Mouse (Mus musculus) stomach, embryonic 16.5 days (tissue): ENCODE results near the gene 9230112D13Rik. TPM values are rescaled to one million over a fixed set of nuclear protein-coding genes. Genes with fewer than 3 reads are reported as not detected.

Experiments used
- ATAC-seq: fragments of 200-750 bp; cut with Nextera tagmentation; 2 replicates; pipeline ENCODE4 v1.8.0; 2017; ENCODE audit warnings: moderate number of reproducible peaks, moderate TSS enrichment; ENCODE audit not compliant: insufficient read depth, low FRiP score
- H3K27ac ChIP-seq: fragments of 300-500 bp; sonication (generic); 2 replicates; pipeline ENCODE4 v1.5.1; 2014; ENCODE audit warnings: low read length
- H3K27me3 ChIP-seq: fragments of 300-500 bp; sonication (generic); 2 replicates; pipeline ENCODE4 v1.6.1; 2014; ENCODE audit warnings: low read length, control low read depth, mixed read lengths; ENCODE audit not compliant: control insufficient read depth, insufficient read depth
- H3K36me3 ChIP-seq: fragments of 300-500 bp; sonication (generic); 2 replicates; pipeline ENCODE4 v1.6.1; 2014; ENCODE audit warnings: low read length; ENCODE audit not compliant: control insufficient read depth, insufficient read depth
- H3K4me1 ChIP-seq: fragments of 300-500 bp; sonication (generic); 2 replicates; pipeline ENCODE4 v1.6.1; 2014; ENCODE audit warnings: low read length, control low read depth, mixed read lengths; ENCODE audit not compliant: control insufficient read depth, insufficient read depth
- H3K4me2 ChIP-seq: fragments of 300-500 bp; sonication (generic); 2 replicates; pipeline ENCODE4 v1.6.1; 2014; ENCODE audit warnings: low read depth, low read length, mixed read lengths
- H3K4me3 ChIP-seq: fragments of 300-500 bp; sonication (generic); replicated peaks from 2 replicates; pipeline ENCODE4 v1.5.1; 2014; ENCODE audit warnings: mild to moderate bottlenecking, low read length
- H3K9ac ChIP-seq: fragments of 300-500 bp; sonication (generic); 2 replicates; pipeline ENCODE4 v1.6.1; 2014; ENCODE audit warnings: low read length
- H3K9me3 ChIP-seq: fragments of 300-500 bp; sonication (generic); replicated peaks from 2 replicates; pipeline ENCODE4 v1.6.1; 2016; ENCODE audit warnings: low read length, control low read depth; ENCODE audit not compliant: control insufficient read depth
- WGBS: fragments of 180-500 bp; shearing (Covaris S2); extraction: QIAGEN DNeasy Blood & Tissue Kit; methylation state at CpG from one replicate; pipeline ENCODE4 v1.1.7; 2014; 5-methylcytosine and 5-hydroxymethylcytosine counted together
- polyA plus RNA-seq: library from polyadenylated mRNA; unstranded; fragments of >200 nt; fragmentation: Nextera tagmentation; extraction: Ambion mirVana; gene quantifications from 2 replicates; pipeline ENCODE4 v1.2.1, GENCODE M21; 2015

The 9230112D13Rik gene
- polyA plus RNA-seq, 1 experiment from 2014 or later, result not detected

- H3K27me3 ChIP-seq, result no peaks in the 10 kb centered on the region
- no peaks in the 10 kb centered on the region for H3K9me3 ChIP-seq
- peaks cover 31% of the 10 kb centered on the region for H3K4me1 ChIP-seq
- WGBS, result 51% methylated on average over 3 of the region's 3 CpGs
- no peak overlapping the region for H3K27ac ChIP-seq
- no peak overlapping the region for H3K4me3 ChIP-seq
- no peak for ATAC-seq
- no peak overlapping the region for H3K4me2 ChIP-seq
- H3K36me3 ChIP-seq, result no peaks in the 10 kb centered on the region
- H3K9ac ChIP-seq, result no peak overlapping the region
Measured at GRCm38 (mm10) chr14:34497346-34497745, 25.3 kb downstream of the 9230112D13Rik start.

- H3K4me1 ChIP-seq, result peaks cover 33% of the 10 kb centered on the region
- H3K27ac ChIP-seq, result no peak overlapping the region
- no peaks in the 10 kb centered on the region for H3K9me3 ChIP-seq
- H3K4me3 ChIP-seq, result no peak overlapping the region
- no peak overlapping the region for H3K9ac ChIP-seq
- H3K4me2 ChIP-seq, result no peak overlapping the region
- no peaks in the 10 kb centered on the region for H3K36me3 ChIP-seq
- ATAC-seq, result no peak
- H3K27me3 ChIP-seq, result no peaks in the 10 kb centered on the region
- 82% methylated on average over 3 of the region's 3 CpGs for WGBS
Measured at GRCm38 (mm10) chr14:34493682-34494081, 28.9 kb downstream of the 9230112D13Rik start.

GRCm38 (mm10) chr14:34492688-34493087 lies 29.9 kb downstream of the 9230112D13Rik start:
- no peak for ATAC-seq
- H3K9ac ChIP-seq, result no peak overlapping the region
- WGBS, result 76% methylated on average over 2 of the region's 2 CpGs

GRCm38 (mm10) chr14:34490965-34491364 lies 31.6 kb downstream of the 9230112D13Rik start:
- H3K27ac ChIP-seq, result no peak overlapping the region
- no peak overlapping the region for H3K9ac ChIP-seq
- H3K27me3 ChIP-seq, result no peaks in the 10 kb centered on the region
- 46% methylated on average over 1 of the region's 1 CpGs for WGBS
- H3K4me3 ChIP-seq, result no peak overlapping the region
- no peak overlapping the region for H3K4me2 ChIP-seq
- H3K9me3 ChIP-seq, result no peaks in the 10 kb centered on the region
- H3K4me1 ChIP-seq, result peaks cover 25% of the 10 kb centered on the region
- ATAC-seq, result no peak
- no peaks in the 10 kb centered on the region for H3K36me3 ChIP-seq

More at GRCm38 (mm10) chr14:34492688-34493087, 29.9 kb downstream of the 9230112D13Rik start:
- Histone ChIP-seq H3K4me2 (no peak overlapping the region), H3K4me3 (no peak overlapping the region), H3K4me1 (peaks cover 30% of the 10 kb centered on the region), H3K27ac (no peak overlapping the region), H3K27me3 (no peaks in the 10 kb centered on the region), H3K9me3 (no peaks in the 10 kb centered on the region), H3K36me3 (no peaks in the 10 kb centered on the region)

- no peak for ATAC-seq
- no peaks in the 10 kb centered on the region for H3K36me3 ChIP-seq
- whole genome bisulfite sequencing, result 56% methylated on average over 2 of the region's 2 CpGs
- H3K9me3 ChIP-seq, result no peaks in the 10 kb centered on the region
- no peak overlapping the region for H3K27ac ChIP-seq
- no peak overlapping the region for H3K4me3 ChIP-seq
- no peak overlapping the region for H3K4me2 ChIP-seq
- H3K4me1 ChIP-seq, result peaks cover 26% of the 10 kb centered on the region
- no peak overlapping the region for H3K9ac ChIP-seq
- H3K27me3 ChIP-seq, result no peaks in the 10 kb centered on the region
Measured at GRCm38 (mm10) chr14:34489928-34490327, 32.7 kb downstream of the 9230112D13Rik start.

GRCm38 (mm10) chr14:34486169-34486568 lies 36.4 kb downstream of the 9230112D13Rik start:
- Histone ChIP-seq H3K4me2 (no peak overlapping the region), H3K27ac (no peak overlapping the region), H3K4me1 (peaks cover 29% of the 10 kb centered on the region), H3K4me3 (no peak overlapping the region), H3K36me3 (no peaks in the 10 kb centered on the region), H3K9me3 (no peaks in the 10 kb centered on the region), H3K9ac (no peak overlapping the region), H3K27me3 (no peaks in the 10 kb centered on the region)
- 57% methylated on average over 8 of the region's 8 CpGs for WGBS
- no peak for ATAC-seq

GRCm38 (mm10) chr14:34483469-34484341 lies 38.9 kb downstream of the 9230112D13Rik start:
- H3K4me2 ChIP-seq, result no peak overlapping the region
- H3K36me3 ChIP-seq, result no peaks in the 10 kb centered on the region
- H3K4me3 ChIP-seq, result no peak overlapping the region
- no peaks in the 10 kb centered on the region for H3K27me3 ChIP-seq
- peaks cover 14% of the 10 kb centered on the region for H3K4me1 ChIP-seq
- ATAC-seq, result no peak
- H3K9me3 ChIP-seq, result no peaks in the 10 kb centered on the region
- no peak overlapping the region for H3K9ac ChIP-seq
- H3K27ac ChIP-seq, result no peak overlapping the region
- 65% methylated on average over 6 of the region's 6 CpGs for WGBS

GRCm38 (mm10) chr14:34471591-34471990 lies 51.0 kb downstream of the 9230112D13Rik start:
- H3K9ac ChIP-seq, result no peak overlapping the region
- H3K4me1 ChIP-seq, result peaks cover 13% of the 10 kb centered on the region
- H3K4me2 ChIP-seq, result no peak overlapping the region
- H3K27ac ChIP-seq, result no peak overlapping the region
- no peak overlapping the region for H3K4me3 ChIP-seq
- no peaks in the 10 kb centered on the region for H3K27me3 ChIP-seq
- ATAC-seq, result no peak
- no peaks in the 10 kb centered on the region for H3K36me3 ChIP-seq
- H3K9me3 ChIP-seq, result no peaks in the 10 kb centered on the region

GRCm38 (mm10) chr14:34466291-34466690 lies 56.3 kb downstream of the 9230112D13Rik start:
- no peak for ATAC-seq
- no peaks in the 10 kb centered on the region for H3K4me1 ChIP-seq
- no peak overlapping the region for H3K27ac ChIP-seq
- no peak overlapping the region for H3K4me2 ChIP-seq
- no peaks in the 10 kb centered on the region for H3K27me3 ChIP-seq
- no peak overlapping the region for H3K4me3 ChIP-seq
- no peak overlapping the region for H3K9ac ChIP-seq
- no peaks in the 10 kb centered on the region for H3K36me3 ChIP-seq
- H3K9me3 ChIP-seq, result no peaks in the 10 kb centered on the region
- WGBS, result 54% methylated on average over 3 of the region's 3 CpGs
